Mouse (Mus musculus) adrenal gland, postnatal 36 days (tissue): ENCODE data around the gene Atxn3. TPM values are rescaled to one million over a fixed set of nuclear protein-coding genes. Genes with fewer than 3 reads are reported as not detected.

Experiments
- DNase-seq, 2 experiments: peaks; one replicate each; pipeline ENCODE4 v3.0.0; 2021; ENCODE audit warnings: mixed read lengths in 1 of 2
- total RNA-seq, 2 experiments: library from RNA; stranded (reverse); gene quantifications; 2 replicates each; pipeline ENCODE4 v1.2.3; 2021

Gene Atxn3
- total RNA-seq, 2 experiments from 2014 or later = 20.0 to 22.5 TPM

DNA sequence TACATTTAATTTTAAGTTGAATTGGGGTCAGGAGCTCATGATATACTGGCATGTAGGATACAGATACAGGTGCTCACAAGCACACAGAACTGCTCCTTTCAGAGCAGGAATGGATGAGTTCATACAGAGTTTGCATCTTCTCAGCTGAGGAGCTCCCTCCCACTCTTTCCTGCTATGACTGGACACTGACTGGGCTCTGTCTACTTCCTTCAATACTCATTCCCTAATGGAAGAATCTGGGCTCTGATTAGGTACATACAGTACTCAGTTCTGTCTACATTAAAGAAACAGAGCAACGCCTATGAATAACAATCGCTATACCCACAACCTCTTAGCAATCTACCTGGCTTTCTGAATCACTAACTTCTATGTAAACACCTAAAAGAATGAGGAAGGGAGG lies 65.2 kb downstream of the Atxn3 start:
- DNase-seq = no peak

DNA sequence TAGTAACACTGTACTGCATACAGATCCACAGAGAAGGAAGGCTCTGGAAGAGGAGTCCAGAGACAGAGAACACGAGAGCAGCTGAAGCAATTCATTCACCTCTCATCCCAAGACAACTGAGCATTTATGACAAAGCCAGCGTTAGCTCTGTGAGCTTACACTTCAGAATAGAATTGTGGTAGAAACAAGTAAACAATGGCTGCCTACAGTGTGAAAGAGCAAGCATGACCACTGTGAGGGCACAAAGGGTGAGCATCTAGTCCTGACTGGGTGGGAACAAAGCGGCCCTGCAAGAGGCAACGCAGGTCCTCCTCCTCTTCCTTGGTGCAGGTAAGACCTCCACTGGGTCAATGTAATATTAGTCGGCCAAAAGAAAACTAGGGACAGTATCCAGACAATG lies 67.0 kb downstream of the Atxn3 start:
- DNase-seq = no peak

DNA sequence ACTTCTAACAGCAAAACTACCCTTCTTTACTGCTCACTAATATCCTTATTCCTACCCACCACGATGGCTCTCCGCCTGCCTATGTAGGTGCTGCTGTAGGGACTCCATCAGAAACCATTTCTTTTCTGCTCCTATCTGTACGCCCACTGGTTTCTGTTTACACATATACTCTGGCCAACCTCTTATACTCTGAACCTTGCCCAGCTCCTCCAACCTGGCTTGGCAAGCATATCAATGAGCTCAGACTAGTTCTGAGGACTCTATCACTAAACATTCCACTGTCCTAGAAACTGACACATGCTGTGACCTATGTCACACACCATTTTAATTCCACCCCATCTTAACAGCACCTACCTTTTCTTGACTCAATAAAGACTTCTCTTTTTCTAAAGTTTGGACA lies 68.7 kb downstream of the Atxn3 start:
- no peak for DNase-seq

DNA sequence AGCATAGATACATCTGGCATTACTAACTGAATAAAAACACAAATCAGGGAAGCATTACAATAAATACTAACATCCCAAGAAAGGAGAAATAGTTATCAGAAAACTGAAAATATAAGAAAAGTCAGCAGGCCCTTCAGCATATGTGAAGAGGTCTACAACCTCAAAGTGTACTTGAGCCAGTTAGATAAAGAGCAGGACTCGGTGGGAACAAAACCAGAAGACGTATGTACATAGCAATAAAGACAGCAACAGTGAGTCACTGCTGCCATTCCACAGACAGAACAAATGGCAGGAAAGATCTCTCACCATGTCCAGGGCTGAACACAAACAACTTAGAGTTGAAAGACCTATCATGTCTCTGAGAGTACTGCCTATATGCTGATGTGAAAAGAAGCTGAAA lies 69.7 kb downstream of the Atxn3 start:
- no peak for DNase-seq

DNA sequence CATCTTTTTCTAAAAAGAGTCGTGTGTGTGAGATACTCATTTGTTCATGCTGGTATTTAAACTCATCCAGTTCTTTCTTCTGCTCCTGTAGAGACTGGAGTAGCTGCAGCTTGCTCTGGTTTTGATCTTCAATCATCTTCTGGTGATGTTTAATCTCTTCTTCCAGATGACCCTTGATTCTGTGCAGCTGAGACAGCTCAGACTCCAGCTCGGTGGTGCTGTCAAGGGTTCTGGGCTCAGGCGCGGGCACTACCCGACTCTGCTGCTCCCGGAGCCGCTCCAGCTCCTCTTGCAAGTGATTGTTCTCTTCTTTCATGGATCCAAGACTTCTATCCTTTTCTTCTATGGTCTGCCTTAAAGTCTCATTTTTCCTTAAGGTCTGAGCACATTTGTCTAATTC lies 73.1 kb downstream of the Atxn3 start:
- DNase-seq = no peak

DNA sequence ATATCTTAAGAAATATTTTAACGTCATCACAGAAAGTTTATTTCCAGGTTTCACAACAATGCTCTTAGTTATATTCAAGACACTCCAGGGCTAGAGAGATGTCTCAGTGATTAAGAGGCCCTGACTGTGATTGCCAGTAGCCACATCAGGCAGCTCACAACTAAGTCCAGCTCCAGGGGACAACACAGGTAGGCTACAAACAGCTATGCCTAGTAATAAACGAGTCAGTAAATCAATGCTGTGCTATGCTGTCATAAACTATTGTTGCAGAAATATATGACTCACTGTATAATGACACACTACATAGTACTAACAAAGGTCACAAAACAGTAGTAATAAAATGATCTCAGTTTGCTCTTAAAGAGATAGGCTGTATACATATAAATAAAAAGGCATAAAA lies 81.7 kb downstream of the Atxn3 start:
- no peak for DNase-seq

DNA sequence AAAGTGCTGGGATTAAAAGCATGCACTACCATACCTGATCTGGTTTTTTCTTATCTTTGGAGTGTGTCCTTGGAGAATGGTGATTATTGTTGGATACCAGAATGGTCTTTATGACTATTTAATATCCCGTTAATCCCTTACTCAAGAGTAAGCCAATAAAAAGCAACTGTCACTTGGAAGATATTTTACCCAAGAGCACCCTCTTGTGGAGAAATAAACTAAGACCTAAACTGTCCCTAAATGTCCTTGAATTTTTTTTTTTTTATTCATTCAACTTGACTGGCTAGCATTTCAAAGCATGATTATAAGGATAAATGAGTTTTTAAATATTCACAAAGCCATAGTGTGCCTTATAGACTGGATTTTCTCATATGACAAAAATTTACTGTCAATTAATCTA lies 82.9 kb downstream of the Atxn3 start:
- no peak for DNase-seq

Other genes with a start within 250 kb of the Atxn3 start
- under 1 TPM; 0.83 to 0.86 TPM for gene Tc2n, start 239.7 kb downstream of the Atxn3 start, total RNA-seq
- 10 to 100 TPM; 67.9 to 72.8 TPM for gene Fbln5, start 139.2 kb downstream of the Atxn3 start, total RNA-seq
- gene Trip11, start 45.0 kb downstream of the Atxn3 start, total RNA-seq = 10 to 100 TPM; 36.9 to 39.9 TPM
- gene Cpsf2, start 17.7 kb upstream of the Atxn3 start, total RNA-seq = 10 to 100 TPM; 36.3 to 41.6 TPM
- under 1 TPM; 0.40 to 0.46 TPM for gene Slc24a4, start 170.5 kb upstream of the Atxn3 start, total RNA-seq